Mouse (Mus musculus): ENCODE measurements around the gene Csnk2a1.
"Not testable (repeated sequence)": the region's sequence is repeated elsewhere in the genome, so short reads cannot be mapped to it uniquely, and the experiment has no call there.

GRCm38 (mm10) chr2:152206139-152206538 is 20.5 kb upstream of the Csnk2a1 start:
- not testable (repeated sequence) for TF ChIP-seq GATA1 (IDR thresholded peaks at IDR 0.05; ENCODE audit: borderline replicate concordance, low read length); FLI1 (IDR thresholded peaks at IDR 0.05; ENCODE audit: low read length)

Measured in megakaryocyte, embryonic 14.5 days (primary cell).